Mouse (Mus musculus) midbrain, embryonic 12.5 days (tissue): Measurements from ENCODE around the gene Gtpbp8. TPM values are rescaled to one million over a fixed set of nuclear protein-coding genes. Genes with fewer than 3 reads are reported as not detected.
A peak's percentile ranks its signal among the peaks of the same experiment; 100 is the strongest.

Experiments used
- ATAC-seq: fragments of 200-750 bp; cut with Nextera tagmentation; 2 replicates; pipeline ENCODE4 v1.8.0; 2017; ENCODE audit warnings: low read depth, moderate TSS enrichment, moderate library complexity; ENCODE audit not compliant: low FRiP score
- H3K27ac ChIP-seq: fragments of 300-500 bp; sonication (generic); replicated peaks from 2 replicates; pipeline ENCODE4 v1.5.1; 2016; ENCODE audit warnings: mild to moderate bottlenecking
- H3K27me3 ChIP-seq: fragments of 300-500 bp; sonication (generic); 2 replicates; pipeline ENCODE4 v1.6.1; 2016; ENCODE audit warnings: mild to moderate bottlenecking
- H3K36me3 ChIP-seq: fragments of 300-500 bp; sonication (generic); 2 replicates; pipeline ENCODE4 v1.6.1; 2016
- H3K4me1 ChIP-seq: fragments of 300-500 bp; sonication (generic); 2 replicates; pipeline ENCODE4 v1.6.1; 2016
- H3K4me2 ChIP-seq: fragments of 300-500 bp; sonication (generic); replicated peaks from 2 replicates; pipeline ENCODE4 v1.6.1; 2016; ENCODE audit warnings: mild to moderate bottlenecking, moderate library complexity
- H3K4me3 ChIP-seq: fragments of 300-500 bp; sonication (generic); 2 replicates; pipeline ENCODE4 v1.5.1; 2016; ENCODE audit warnings: mild to moderate bottlenecking
- H3K9ac ChIP-seq: fragments of 300-500 bp; sonication (generic); replicated peaks from 2 replicates; pipeline ENCODE4 v1.6.1; 2016; ENCODE audit warnings: mild to moderate bottlenecking, moderate library complexity
- H3K9me3 ChIP-seq: fragments of 300-500 bp; sonication (generic); 2 replicates; pipeline ENCODE4 v1.6.1; 2016; ENCODE audit warnings: mild to moderate bottlenecking
- WGBS: fragments of 180-500 bp; shearing (Covaris S2); methylation state at CpG from one replicate; pipeline ENCODE4 v1.1.7; 2016; 5-methylcytosine and 5-hydroxymethylcytosine counted together
- polyA plus RNA-seq: library from polyadenylated mRNA; unstranded; fragments of >200 nt; fragmentation: Nextera tagmentation; extraction: Ambion mirVana; gene quantifications from 2 replicates; pipeline ENCODE4 v1.2.1, GENCODE M21; 2016

Gtpbp8 gene
- polyA plus RNA-seq, 1 experiment from 2014 or later, result 40.1 TPM

DNA sequence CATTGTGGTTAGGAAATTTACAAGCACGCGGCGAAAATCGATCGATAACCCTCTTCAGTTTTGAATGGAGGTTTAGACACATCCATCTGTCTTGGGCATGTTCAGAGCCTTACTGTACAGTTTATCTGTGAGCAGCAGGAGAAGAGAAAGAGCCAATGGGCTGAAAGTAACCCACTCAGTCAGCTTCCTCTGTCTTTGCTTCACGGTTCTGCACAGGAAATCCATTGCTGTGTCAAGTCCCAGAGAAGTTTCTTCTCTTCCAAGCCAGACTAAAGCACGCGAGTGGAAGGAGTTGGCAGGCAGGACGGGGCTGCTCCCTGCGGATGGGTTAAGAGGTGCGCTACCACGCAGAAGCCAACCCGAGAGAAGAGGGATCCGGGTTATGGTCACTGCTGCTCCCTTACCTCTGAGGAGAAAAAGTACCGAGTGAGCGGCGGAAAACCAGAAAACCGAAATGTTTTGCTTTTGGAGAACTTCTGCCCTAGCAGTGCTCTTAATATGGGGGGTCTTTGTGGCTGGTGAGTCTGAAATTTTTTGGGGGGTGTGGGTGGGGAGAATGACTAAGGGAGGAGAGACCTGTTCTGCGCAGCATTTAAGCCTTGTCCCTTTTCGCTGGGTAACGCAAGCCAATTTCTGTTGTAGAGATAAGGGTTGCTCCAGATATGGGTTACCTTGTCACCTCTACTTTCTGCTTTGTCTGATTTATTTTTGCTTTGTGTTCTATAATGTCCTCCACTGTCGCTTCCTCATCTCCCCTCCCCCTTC lies 19.6 kb upstream of the Gtpbp8 start, which contains the start of gene Cd200r1:
Gene Cd200r1, plus strand, starts transcription at position 182 of the 765 bp plus-strand sequence.
- no peak within 1 kb of the TSS for H3K4me3 ChIP-seq

DNA sequence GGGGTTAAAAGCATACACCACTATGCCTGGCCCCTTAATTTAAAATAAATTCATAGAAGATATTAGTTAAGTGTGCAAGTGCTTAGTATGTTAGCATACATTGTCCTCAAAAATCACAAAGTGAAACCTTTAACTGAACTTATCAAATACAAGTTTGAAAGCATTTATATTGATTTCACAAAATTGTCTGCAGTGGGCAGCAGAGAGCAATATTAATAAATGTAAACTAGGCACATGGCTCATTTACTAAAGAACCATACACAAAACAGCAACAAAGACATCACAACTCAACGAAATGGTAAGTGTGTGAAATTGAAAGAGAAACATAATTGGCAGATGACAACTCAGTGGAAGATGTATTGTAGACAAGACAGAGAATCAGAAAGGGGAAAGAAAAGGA lies 15.6 kb upstream of the Gtpbp8 start:
- no peak for ATAC-seq
- Histone ChIP-seq H3K4me1 (no peaks in the 10 kb centered on the region), H3K27me3 (no peaks in the 10 kb centered on the region), H3K4me2 (no peak overlapping the region), H3K27ac (no peak overlapping the region), H3K9ac (no peak overlapping the region), H3K4me3 (no peak overlapping the region), H3K9me3 (no peaks in the 10 kb centered on the region), H3K36me3 (no peaks in the 10 kb centered on the region)
- WGBS, result 69% methylated on average over 1 of the region's 1 CpGs

More for the DNA sequence above, 19.6 kb upstream of the Gtpbp8 start, which contains the start of gene Cd200r1:
- H3K27ac ChIP-seq, result no peak within 1 kb of the TSS
- H3K36me3 ChIP-seq, result no peaks in the 10 kb centered on the region
- H3K27me3 ChIP-seq, result no peaks in the 10 kb centered on the region
- H3K4me1 ChIP-seq, result no peaks in the 10 kb centered on the region
- H3K4me2 ChIP-seq, result no peak within 1 kb of the TSS
- ATAC-seq, result no peak
- no peaks in the 10 kb centered on the region for H3K9me3 ChIP-seq
- H3K9ac ChIP-seq, result no peak within 1 kb of the TSS
- 82% methylated on average over 22 of the region's 22 CpGs for WGBS

GRCm38 (mm10) chr16:44757700-44758099 lies 11.5 kb upstream of the Gtpbp8 start:
- WGBS, result 92% methylated on average over 8 of the region's 8 CpGs
- no peak for ATAC-seq
- no peaks in the 10 kb centered on the region for H3K9me3 ChIP-seq

DNA sequence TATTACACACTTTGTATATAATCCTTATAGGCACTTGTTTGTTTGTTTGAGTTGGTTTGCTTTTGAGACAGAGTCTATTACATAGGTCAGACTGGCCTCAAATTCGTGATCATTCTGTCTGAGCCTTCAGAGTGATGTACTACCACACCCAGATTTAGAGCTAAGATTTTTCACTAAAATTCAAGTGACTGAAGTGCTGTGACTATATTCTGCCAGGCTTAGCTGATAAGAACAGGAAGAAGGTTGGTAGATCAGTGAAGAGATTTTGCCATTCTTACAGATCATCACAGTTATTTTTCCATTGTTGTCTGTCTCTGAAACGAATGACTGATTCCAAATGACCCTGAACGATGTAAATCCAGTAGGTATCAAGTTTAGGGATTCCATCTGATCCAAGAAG lies 1.8 kb upstream of the Gtpbp8 start:
- Histone ChIP-seq H3K9me3 (no peaks in the 10 kb centered on the region), H3K4me2 (no peak overlapping the region), H3K9ac (no peak overlapping the region), H3K27ac (no peak overlapping the region), H3K27me3 (no peaks in the 10 kb centered on the region), H3K4me3 (no peak overlapping the region), H3K36me3 (no peaks in the 10 kb centered on the region), H3K4me1 (peaks cover 14% of the 10 kb centered on the region)
- no peak for ATAC-seq
- WGBS, result 67% methylated on average over 3 of the region's 3 CpGs

More at GRCm38 (mm10) chr16:44757700-44758099, 11.5 kb upstream of the Gtpbp8 start:
- Histone ChIP-seq H3K36me3 (no peaks in the 10 kb centered on the region), H3K4me3 (no peak overlapping the region), H3K27ac (no peak overlapping the region), H3K9ac (no peak overlapping the region), H3K4me1 (no peaks in the 10 kb centered on the region), H3K4me2 (no peak overlapping the region), H3K27me3 (no peaks in the 10 kb centered on the region)

GRCm38 (mm10) chr16:44745471-44745865 lies 695 bp downstream of the Gtpbp8 start:
- ATAC-seq, result no peak; the same call in 1 of the 2 replicates
- Histone ChIP-seq H3K4me2 (peak overlapping the region; percentile 79), H3K36me3 (peaks cover 13% of the 10 kb centered on the region), H3K4me3 (peak overlapping the region; percentile 70), H3K9me3 (no peaks in the 10 kb centered on the region), H3K27me3 (no peaks in the 10 kb centered on the region), H3K4me1 (peaks cover 14% of the 10 kb centered on the region), H3K9ac (peak overlapping the region; percentile 88), H3K27ac (peak overlapping the region; percentile 92)
- 8% methylated on average over 14 of the region's 14 CpGs for WGBS

DNA sequence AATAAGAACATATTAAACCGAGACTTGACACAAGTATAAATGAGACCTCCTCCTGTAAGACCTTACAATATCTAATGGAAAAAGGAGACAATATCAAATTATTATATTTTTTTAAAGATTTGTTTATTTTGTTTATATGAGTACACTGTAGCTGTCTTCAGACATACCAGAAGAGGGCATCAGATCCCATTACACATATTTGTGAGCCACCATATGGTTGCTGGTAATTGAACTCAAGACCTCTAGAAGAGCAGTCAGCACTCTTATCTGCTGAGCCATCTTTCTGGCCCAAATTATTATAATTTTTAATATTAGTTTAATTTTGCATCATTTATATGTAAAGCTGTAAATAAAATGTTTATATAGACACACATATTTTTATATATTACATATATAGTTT lies 3.4 kb downstream of the Gtpbp8 start:
- no peaks in the 10 kb centered on the region for H3K27me3 ChIP-seq
- H3K9me3 ChIP-seq, result no peaks in the 10 kb centered on the region
- no peak for ATAC-seq
- no peak overlapping the region for H3K9ac ChIP-seq
- WGBS, result 90% methylated on average over 1 of the region's 1 CpGs
- H3K4me2 ChIP-seq, result no peak overlapping the region
- peaks cover 14% of the 10 kb centered on the region for H3K4me1 ChIP-seq
- H3K27ac ChIP-seq, result no peak overlapping the region
- no peak overlapping the region for H3K4me3 ChIP-seq
- peaks cover 33% of the 10 kb centered on the region for H3K36me3 ChIP-seq

GRCm38 (mm10) chr16:44736118-44736517 lies 10.0 kb downstream of the Gtpbp8 start:
- peaks cover 83% of the 10 kb centered on the region for H3K36me3 ChIP-seq
- H3K4me2 ChIP-seq, result no peak overlapping the region
- no peak overlapping the region for H3K4me3 ChIP-seq
- ATAC-seq, result no peak
- H3K9ac ChIP-seq, result no peak overlapping the region
- H3K4me1 ChIP-seq, result no peaks in the 10 kb centered on the region
- no peak overlapping the region for H3K27ac ChIP-seq
- no peaks in the 10 kb centered on the region for H3K9me3 ChIP-seq
- H3K27me3 ChIP-seq, result no peaks in the 10 kb centered on the region
- WGBS, result 80% methylated on average over 4 of the region's 4 CpGs

DNA sequence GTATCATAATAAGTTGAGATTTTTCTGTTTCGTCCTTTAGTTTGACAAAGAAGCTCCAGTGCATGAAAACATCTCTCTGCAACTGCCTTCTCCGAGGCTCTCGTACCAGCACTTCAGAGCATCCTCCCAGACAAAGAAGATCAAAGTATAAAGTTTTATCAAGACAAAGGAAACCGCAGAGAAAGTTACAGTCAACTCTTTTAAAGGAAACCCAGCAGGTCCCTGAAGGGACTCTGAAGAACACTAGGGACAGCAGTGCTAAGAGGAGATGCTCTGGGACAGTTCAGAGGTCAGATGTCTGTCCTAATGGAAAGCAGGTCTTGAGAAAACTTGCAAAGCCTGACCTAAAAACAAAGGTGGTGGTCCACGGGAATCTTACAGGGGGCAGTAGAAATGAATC lies 10.5 kb downstream of the Gtpbp8 start:
- Histone ChIP-seq H3K4me2 (no peak overlapping the region), H3K27ac (no peak overlapping the region), H3K27me3 (no peaks in the 10 kb centered on the region), H3K9ac (no peak overlapping the region), H3K4me1 (no peaks in the 10 kb centered on the region), H3K4me3 (no peak overlapping the region), H3K36me3 (peaks cover 88% of the 10 kb centered on the region), H3K9me3 (no peaks in the 10 kb centered on the region)
- 92% methylated on average over 5 of the region's 5 CpGs for WGBS
- ATAC-seq, result no peak

DNA sequence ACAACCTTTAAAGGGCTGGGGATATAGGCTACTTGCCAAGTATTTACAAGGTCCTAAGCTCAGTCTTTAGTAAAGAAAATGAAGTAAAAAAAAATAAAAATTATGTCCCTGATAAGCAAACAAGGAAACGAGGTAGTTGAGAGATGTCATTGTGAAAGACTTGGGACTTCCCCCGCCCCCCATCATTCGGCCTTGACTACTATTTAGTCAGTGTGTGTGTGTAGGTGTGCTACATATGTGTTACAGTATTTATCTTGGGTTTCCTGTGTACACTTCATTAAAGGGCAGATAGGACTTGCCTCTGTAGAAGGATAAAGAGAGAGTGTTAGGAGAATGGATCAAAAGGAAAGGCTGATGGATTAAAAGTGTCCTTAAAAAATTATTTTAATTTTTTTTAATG lies 12.1 kb downstream of the Gtpbp8 start:
- ATAC-seq, result no peak
- no peak overlapping the region for H3K4me3 ChIP-seq
- H3K4me1 ChIP-seq, result no peaks in the 10 kb centered on the region
- H3K9me3 ChIP-seq, result no peaks in the 10 kb centered on the region
- peaks cover 93% of the 10 kb centered on the region for H3K36me3 ChIP-seq
- no peak overlapping the region for H3K4me2 ChIP-seq
- no peak overlapping the region for H3K27ac ChIP-seq
- no peak overlapping the region for H3K9ac ChIP-seq
- 91% methylated on average over 3 of the region's 3 CpGs for WGBS
- no peaks in the 10 kb centered on the region for H3K27me3 ChIP-seq

GRCm38 (mm10) chr16:44727525-44727924 lies 18.6 kb downstream of the Gtpbp8 start:
- Histone ChIP-seq H3K27ac (no peak overlapping the region), H3K27me3 (no peaks in the 10 kb centered on the region), H3K9ac (no peak overlapping the region), H3K4me3 (no peak overlapping the region), H3K9me3 (no peaks in the 10 kb centered on the region), H3K4me2 (no peak overlapping the region), H3K4me1 (peaks cover 12% of the 10 kb centered on the region), H3K36me3 (peaks cover 40% of the 10 kb centered on the region)
- no peak for ATAC-seq
- WGBS, result 96% methylated on average over 3 of the region's 3 CpGs

- peak overlapping the region; percentile 85; the same call in 1 of the 2 replicates for H3K27ac ChIP-seq
- peak overlapping the region; percentile 74 for H3K4me2 ChIP-seq
- peak overlapping the region; percentile 76 for H3K9ac ChIP-seq
- no peak for ATAC-seq
- no peaks in the 10 kb centered on the region for H3K9me3 ChIP-seq
- H3K4me1 ChIP-seq, result peaks cover 12% of the 10 kb centered on the region
- peak overlapping the region; percentile 87 for H3K4me3 ChIP-seq
- no peaks in the 10 kb centered on the region for H3K27me3 ChIP-seq
- peaks cover 21% of the 10 kb centered on the region for H3K36me3 ChIP-seq
- WGBS, result 48% methylated on average over 14 of the region's 14 CpGs
These were observed 20.6 kb downstream of the Gtpbp8 start for GRCm38 (mm10) chr16:44725286-44726223.

DNA sequence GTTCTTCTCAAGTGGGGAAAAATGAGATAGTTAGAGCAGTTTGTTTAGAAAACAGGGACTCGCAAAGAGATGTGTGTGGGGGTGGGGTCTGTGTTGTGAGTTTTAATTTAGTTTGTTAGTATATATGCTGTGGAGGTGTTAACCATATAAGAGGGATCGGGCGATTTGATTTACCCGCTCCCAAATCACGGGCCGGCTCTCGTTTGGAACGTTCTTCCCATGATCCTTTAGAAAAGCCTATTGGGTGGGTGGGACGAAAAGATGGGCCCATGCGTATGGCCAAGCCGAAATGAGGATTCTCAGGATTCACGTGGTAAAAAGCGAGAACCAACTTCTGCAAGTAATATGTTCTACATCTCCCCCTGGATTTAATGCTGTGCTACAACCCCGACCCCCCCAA lies 21.3 kb downstream of the Gtpbp8 start:
- Histone ChIP-seq H3K27me3 (no peaks in the 10 kb centered on the region), H3K4me3 (peak overlapping the region; percentile 87), H3K4me1 (peaks cover 12% of the 10 kb centered on the region), H3K4me2 (peak overlapping the region; percentile 74), H3K27ac (peak overlapping the region; percentile 85), H3K9me3 (no peaks in the 10 kb centered on the region), H3K9ac (peak overlapping the region; percentile 76), H3K36me3 (peaks cover 20% of the 10 kb centered on the region)
- peak; percentile 24 for ATAC-seq
- WGBS, result 1% methylated on average over 14 of the region's 14 CpGs
